Mouse (Mus musculus) thymus, adult 18-20 months (tissue): ENCODE measurements at regions not wholly inside any gene's neighbourhood (a gene's known extent, or its start where the extent isn't known, plus 50 kb on each side); places are given as distances from the start of the nearest gene placed in this dataset.

Experiments
- DNase-seq, 2 experiments: peaks; one replicate each; pipeline ENCODE4 v3.0.0; 2022; ENCODE audit warnings: mixed read lengths in 2 of 2

- DNase-seq = no peak
These were observed 316.8 kb upstream of the Ubash3b start for GRCm38 (mm10) chr9:41478106-41478848.

GRCm38 (mm10) chr9:41475326-41475725 is 313.8 kb upstream of the Ubash3b start:
- no peak for DNase-seq

GRCm38 (mm10) chr9:41474945-41475297 is 313.4 kb upstream of the Ubash3b start:
- no peak for DNase-seq

- DNase-seq = peak; percentile 19 to 23
These were observed 312.9 kb upstream of the Ubash3b start for GRCm38 (mm10) chr9:41474244-41474944.

GRCm38 (mm10) chr9:41473506-41473905 is 312.0 kb upstream of the Ubash3b start:
- no peak for DNase-seq

- no peak for DNase-seq
These were observed 309.8 kb upstream of the Ubash3b start for GRCm38 (mm10) chr9:41471345-41471744.

- DNase-seq = no peak
These were observed 308.5 kb upstream of the Ubash3b start for GRCm38 (mm10) chr9:41470010-41470409.

- no peak for DNase-seq
These were observed 307.9 kb upstream of the Ubash3b start for GRCm38 (mm10) chr9:41469414-41469813.

- DNase-seq = no peak
These were observed 302.7 kb upstream of the Ubash3b start for GRCm38 (mm10) chr9:41464057-41464685.

- DNase-seq = peak; percentile 39 to 59
These were observed 300.2 kb upstream of the Ubash3b start for GRCm38 (mm10) chr9:41461742-41462141.

- no peak for DNase-seq
These were observed 299.2 kb upstream of the Ubash3b start for GRCm38 (mm10) chr9:41460709-41461108.

GRCm38 (mm10) chr9:41457003-41457402 is 295.5 kb upstream of the Ubash3b start:
- DNase-seq = no peak

GRCm38 (mm10) chr9:41451738-41452137 is 290.2 kb upstream of the Ubash3b start:
- no peak for DNase-seq

GRCm38 (mm10) chr9:41449233-41449632 is 287.7 kb upstream of the Ubash3b start:
- no peak for DNase-seq

- DNase-seq = no peak
These were observed 286.4 kb upstream of the Ubash3b start for GRCm38 (mm10) chr9:41447902-41448301.

- DNase-seq = no peak
These were observed 285.8 kb upstream of the Ubash3b start for GRCm38 (mm10) chr9:41447211-41447875.

GRCm38 (mm10) chr9:41446431-41447203 is 285.1 kb upstream of the Ubash3b start:
- DNase-seq = no peak

GRCm38 (mm10) chr9:41442418-41442817 is 280.9 kb upstream of the Ubash3b start:
- DNase-seq = no peak

GRCm38 (mm10) chr9:41439979-41440378 is 278.5 kb upstream of the Ubash3b start:
- DNase-seq = no peak

- DNase-seq = no peak
These were observed 276.6 kb upstream of the Ubash3b start for GRCm38 (mm10) chr9:41438141-41438540.

- no peak for DNase-seq
These were observed 269.2 kb upstream of the Ubash3b start for GRCm38 (mm10) chr9:41430391-41431343.
